In genomic region chr5:75933521-75934044, GRCm38 (mm10) we compare ENCODE assay signal across 9 mouse cellular contexts. TPM values are rescaled to one million over a fixed set of nuclear protein-coding genes. Genes with fewer than 3 reads are reported as not detected.
DNase-seq lines count a peak whose midpoint lies in the region; ATAC-seq lines count a peak whose summit lies in the region.
"Had no signal": no experiment of that assay in that cellular context is flagged by ENCODE, and none has a peak within 500 bp of the region (broad histone marks: within the 10 kb centered on the region; RNA-seq: fewer than 3 reads in every experiment).

No protein-coding gene starts in this region.

- ATAC-seq in embryonic facial prominence, embryonic 14.5 days (ENCODE audit: low read depth): 0 out of 2 replicates have a peak, but pooled peaks have one; percentile 22
- peak; percentile 88 to 91 for ATAC-seq in hematopoietic stem cell, adult 5-6 weeks (replicated peaks in 1 of 2; ENCODE audit: insufficient read depth in 1 of 2, low FRiP score in 2 of 2, low TSS enrichment in 1 of 2, low read depth in 1 of 2, poor library complexity in 2 of 2, severe bottlenecking in 2 of 2)
- peak; percentile 58; the same call in 1 of the 2 replicates for ATAC-seq in liver, embryonic 15.5 days (ENCODE audit: insufficient read depth)
- ATAC-seq in forebrain, embryonic 13.5 days: no peak
- ATAC-seq: Patski had no signal

- no peak overlapping the region for H3K4me3 ChIP-seq in embryonic facial prominence, embryonic 14.5 days (ENCODE audit: low read depth, low read length)
- H3K4me3 ChIP-seq in liver, embryonic 15.5 days (replicated peaks): peak overlapping the region; percentile 16; the same call in 1 of the 2 replicates
- H3K4me3 ChIP-seq in hindbrain, embryonic 10.5 days: no peak overlapping the region
- H3K4me3 ChIP-seq in forebrain, embryonic 13.5 days: no peak overlapping the region

- H3K9ac ChIP-seq in embryonic facial prominence, embryonic 14.5 days (ENCODE audit: low read depth, low read length): no peak overlapping the region
- H3K9ac ChIP-seq in liver, embryonic 15.5 days: no peak overlapping the region
- no peak overlapping the region for H3K9ac ChIP-seq in forebrain, embryonic 13.5 days

- H3K36me3 ChIP-seq in embryonic facial prominence, embryonic 14.5 days (ENCODE audit: control insufficient read depth, insufficient read depth, low read length): no peaks in the 10 kb centered on the region
- H3K36me3 ChIP-seq in liver, embryonic 15.5 days (replicated peaks): no peaks in the 10 kb centered on the region
- no peaks in the 10 kb centered on the region for H3K36me3 ChIP-seq in hindbrain, embryonic 10.5 days
- H3K36me3 ChIP-seq in forebrain, embryonic 13.5 days (ENCODE audit: poor library complexity, severe bottlenecking): no peaks in the 10 kb centered on the region

- H3K27ac ChIP-seq in embryonic facial prominence, embryonic 14.5 days (replicated peaks; ENCODE audit: low read depth, low read length): 0 out of 2 replicates have a peak overlapping the region, but pooled peaks have one; percentile 28
- H3K27ac ChIP-seq in liver, embryonic 15.5 days (replicated peaks): no peak overlapping the region
- H3K27ac ChIP-seq in hindbrain, embryonic 10.5 days: no peak overlapping the region
- no peak overlapping the region for H3K27ac ChIP-seq in forebrain, embryonic 13.5 days

- H3K4me1 ChIP-seq in embryonic facial prominence, embryonic 14.5 days (ENCODE audit: control insufficient read depth, insufficient read depth, low read length): peaks cover 4% of the 10 kb centered on the region; the same call in 1 of the 2 replicates
- peaks cover 14% of the 10 kb centered on the region for H3K4me1 ChIP-seq in liver, embryonic 15.5 days (replicated peaks)
- H3K4me1 ChIP-seq in hindbrain, embryonic 10.5 days (replicated peaks): no peaks in the 10 kb centered on the region
- no peaks in the 10 kb centered on the region for H3K4me1 ChIP-seq in forebrain, embryonic 13.5 days

- WGBS in embryonic facial prominence, embryonic 14.5 days: 68% methylated on average over 20 of the region's 20 CpGs
- WGBS in liver, embryonic 15.5 days (ENCODE audit: insufficient replicate concordance): 19% methylated on average over 20 of the region's 20 CpGs
- 86% methylated on average over 20 of the region's 20 CpGs for WGBS in hindbrain, embryonic 10.5 days
- WGBS in forebrain, embryonic 13.5 days: 87% methylated on average over 20 of the region's 20 CpGs

- no peaks in the 10 kb centered on the region for H3K27me3 ChIP-seq in embryonic facial prominence, embryonic 14.5 days (replicated peaks; ENCODE audit: control insufficient read depth, insufficient read depth, low read length)
- peaks cover 11% of the 10 kb centered on the region for H3K27me3 ChIP-seq in liver, embryonic 15.5 days
- peaks cover 8% of the 10 kb centered on the region; the same call in 1 of the 2 replicates for H3K27me3 ChIP-seq in hindbrain, embryonic 10.5 days (ENCODE audit: insufficient read depth, poor library complexity, severe bottlenecking)
- H3K27me3 ChIP-seq in forebrain, embryonic 13.5 days: no peaks in the 10 kb centered on the region
- H3K27me3 ChIP-seq: Patski had no signal

- DNase-seq in left cerebral cortex, adult 9 months (ENCODE audit: low spot score in 2 of 2): peak; percentile 14 to 39
- DNase-seq in left cerebral cortex, adult 8-10 months (ENCODE audit: low spot score in 2 of 2): no peak
- peak; percentile 56 for DNase-seq in embryonic facial prominence, embryonic 14.5 days (ENCODE audit: low spot score)
- DNase-seq in right cerebral cortex, postnatal 25 days: peak; percentile 12
- DNase-seq in hindbrain, embryonic 10.5 days (ENCODE audit: low spot score): no peak

- no peak overlapping the region for H3K4me2 ChIP-seq in embryonic facial prominence, embryonic 14.5 days (ENCODE audit: low read depth, low read length)
- H3K4me2 ChIP-seq in liver, embryonic 15.5 days: peak overlapping the region; percentile 38
- H3K4me2 ChIP-seq in forebrain, embryonic 13.5 days: no peak overlapping the region

- H3K9me3 ChIP-seq in embryonic facial prominence, embryonic 14.5 days (ENCODE audit: control insufficient read depth, low read length): no peaks in the 10 kb centered on the region
- no peaks in the 10 kb centered on the region for H3K9me3 ChIP-seq in liver, embryonic 15.5 days (replicated peaks)
- no peaks in the 10 kb centered on the region for H3K9me3 ChIP-seq in hindbrain, embryonic 10.5 days
- no peaks in the 10 kb centered on the region for H3K9me3 ChIP-seq in forebrain, embryonic 13.5 days (replicated peaks)

RNA-seq across cellular contexts. Expression of gene Kdr, which starts 44.7 kb away (rescaled TPM):
- 1 to 10 TPM; 5.3 to 6.4 (median 5.9) TPM for total RNA-seq in left cerebral cortex, adult 8-10 months (2022)
- polyA plus RNA-seq in embryonic facial prominence, embryonic 14.5 days (2014; fragmentation: Nextera tagmentation; extraction: Ambion mirVana): 26.7 and 29.9 TPM in 2 replicates
- total RNA-seq in hematopoietic stem cell, adult 5-6 weeks (2017): 0.31 and 0.99 TPM in 2 replicates
- 8.0 and 8.7 TPM in 2 replicates for polyA plus RNA-seq in liver, embryonic 15.5 days (2015; fragmentation: Nextera tagmentation; extraction: Ambion mirVana)
- 25.8 and 26.3 TPM in 2 replicates for polyA plus RNA-seq in hindbrain, embryonic 10.5 days (2016; fragmentation: Nextera tagmentation; extraction: Ambion mirVana)
- polyA plus RNA-seq in forebrain, embryonic 13.5 days (2015; fragmentation: Nextera tagmentation; extraction: Ambion mirVana): 16.9 and 17.3 TPM in 2 replicates
- polyA plus RNA-seq: Patski had no signal

Comparison
In these comparisons a context has a peak if more than half of its experiments do, and no peak if none do; other contexts are left out.
1. DNase-seq: peak in left cerebral cortex, adult 9 months (2 of 2), embryonic facial prominence, embryonic 14.5 days (single experiment) and right cerebral cortex, postnatal 25 days (single experiment); none in left cerebral cortex, adult 8-10 months (0 of 2) and hindbrain, embryonic 10.5 days (single experiment).